Mouse (Mus musculus) lung, embryonic 16.5 days (tissue): ENCODE results near the gene Phxr2. TPM values are rescaled to one million over a fixed set of nuclear protein-coding genes. Genes with fewer than 3 reads are reported as not detected.

Experiments
- ATAC-seq: fragments of 200-750 bp; cut with Nextera tagmentation; 2 replicates; pipeline ENCODE4 v1.8.0; 2017; ENCODE audit warnings: low read depth, mild to moderate bottlenecking, moderate library complexity
- H3K27ac ChIP-seq: fragments of 300-500 bp; sonication (generic); 2 replicates; pipeline ENCODE4 v1.5.1; 2014; ENCODE audit warnings: mild to moderate bottlenecking, control low read depth, low read length
- H3K27me3 ChIP-seq: fragments of 300-500 bp; sonication (generic); 2 replicates; pipeline ENCODE4 v1.6.1; 2014; ENCODE audit warnings: low read depth, low read length, mixed read lengths; ENCODE audit not compliant: control insufficient read depth, insufficient read depth
- H3K36me3 ChIP-seq: fragments of 300-500 bp; sonication (generic); 2 replicates; pipeline ENCODE4 v1.6.1; 2014; ENCODE audit warnings: low read length; ENCODE audit not compliant: control insufficient read depth, insufficient read depth
- H3K4me1 ChIP-seq: fragments of 300-500 bp; sonication (generic); replicated peaks from 2 replicates; pipeline ENCODE4 v1.6.1; 2014; ENCODE audit warnings: low read length, mixed read lengths; ENCODE audit not compliant: control insufficient read depth, insufficient read depth
- H3K4me2 ChIP-seq: fragments of 300-500 bp; sonication (generic); 2 replicates; pipeline ENCODE4 v1.6.1; 2014; ENCODE audit warnings: low read depth, low read length, control low read depth
- H3K4me3 ChIP-seq: fragments of 300-500 bp; sonication (generic); 2 replicates; pipeline ENCODE4 v1.5.1; 2014; ENCODE audit warnings: mild to moderate bottlenecking, low read length, control low read depth
- H3K9ac ChIP-seq: fragments of 300-500 bp; sonication (generic); 2 replicates; pipeline ENCODE4 v1.6.1; 2014; ENCODE audit warnings: low read length, control low read depth
- H3K9me3 ChIP-seq: fragments of 300-500 bp; sonication (generic); 2 replicates; pipeline ENCODE4 v1.6.1; 2016; ENCODE audit warnings: low read length; ENCODE audit not compliant: control insufficient read depth
- WGBS: fragments of 180-500 bp; shearing (Covaris S2); extraction: QIAGEN DNeasy Blood & Tissue Kit; methylation state at CpG from one replicate; pipeline ENCODE4 v1.1.7; 2014; 5-methylcytosine and 5-hydroxymethylcytosine counted together
- polyA plus RNA-seq: library from polyadenylated mRNA; unstranded; fragments of >200 nt; fragmentation: Nextera tagmentation; extraction: Ambion mirVana; gene quantifications from 2 replicates; pipeline ENCODE4 v1.2.1, GENCODE M21; 2015

Phxr2 gene
- polyA plus RNA-seq, 1 experiment from 2014 or later, result not detected

DNA sequence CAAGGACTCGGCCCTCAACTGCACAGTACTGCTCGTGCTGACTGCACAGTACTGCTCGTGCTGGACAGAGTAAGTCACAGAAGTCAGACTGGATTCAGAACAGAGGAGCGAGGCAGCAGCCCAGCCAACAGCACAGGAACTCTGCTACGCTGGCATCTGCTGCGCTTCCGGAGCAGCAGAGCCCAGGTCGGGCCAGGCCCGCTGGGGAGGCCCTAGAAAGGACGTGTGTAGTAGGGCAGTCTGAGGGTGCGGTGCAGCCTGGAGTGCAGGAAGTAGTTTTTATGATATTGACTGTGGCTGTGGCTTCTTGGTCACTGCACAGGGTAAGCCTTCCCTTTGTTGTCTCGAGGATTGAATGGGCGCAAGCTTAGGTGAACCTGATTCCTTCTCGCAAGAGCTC is 829 bp upstream of the Phxr2 start:
- Histone ChIP-seq H3K4me1 (no peaks in the 10 kb centered on the region), H3K36me3 (peaks cover 3% of the 10 kb centered on the region; the same call in 1 of the 2 replicates), H3K27ac (no peak overlapping the region), H3K9me3 (no peaks in the 10 kb centered on the region), H3K27me3 (no peaks in the 10 kb centered on the region), H3K9ac (no peak overlapping the region), H3K4me3 (no peak overlapping the region), H3K4me2 (no peak overlapping the region)
- 85% methylated on average over 14 of the region's 14 CpGs for WGBS
- no peak for ATAC-seq

DNA sequence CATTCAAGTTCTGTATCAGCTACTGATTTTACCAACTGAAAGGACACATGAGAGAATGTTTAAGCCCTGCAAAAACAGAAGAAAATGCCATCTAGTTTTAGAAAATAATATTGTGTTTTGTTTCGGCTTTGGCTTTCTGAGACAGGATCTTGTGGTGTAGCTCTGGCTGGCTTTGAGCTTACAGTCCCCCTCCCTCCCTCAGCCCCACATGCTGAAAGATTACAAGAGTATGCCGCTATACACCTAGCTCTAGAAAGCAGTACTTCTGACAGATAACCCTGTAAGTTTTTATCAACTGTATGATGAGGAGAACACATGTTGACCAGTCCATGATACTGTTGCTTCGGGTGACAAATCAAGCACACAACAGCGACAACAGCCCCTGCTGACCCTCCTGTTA is 6.7 kb downstream of the Phxr2 start:
- Histone ChIP-seq H3K36me3 (no peaks in the 10 kb centered on the region), H3K9me3 (no peaks in the 10 kb centered on the region), H3K4me2 (no peak overlapping the region), H3K4me3 (no peak overlapping the region), H3K27me3 (no peaks in the 10 kb centered on the region), H3K4me1 (peaks cover 9% of the 10 kb centered on the region), H3K27ac (no peak overlapping the region), H3K9ac (no peak overlapping the region)
- 81% methylated on average over 4 of the region's 4 CpGs for WGBS
- no peak for ATAC-seq

GRCm38 (mm10) chr10:99118697-99119096 is 7.4 kb downstream of the Phxr2 start:
- H3K9ac ChIP-seq, result no peak overlapping the region
- H3K27me3 ChIP-seq, result no peaks in the 10 kb centered on the region
- H3K4me1 ChIP-seq, result peaks cover 14% of the 10 kb centered on the region
- H3K36me3 ChIP-seq, result no peaks in the 10 kb centered on the region
- H3K9me3 ChIP-seq, result no peaks in the 10 kb centered on the region
- no peak overlapping the region for H3K4me3 ChIP-seq
- no peak overlapping the region for H3K27ac ChIP-seq
- no peak overlapping the region for H3K4me2 ChIP-seq
- WGBS, result 52% methylated on average over 6 of the region's 6 CpGs
- peak; percentile 54; the same call in 1 of the 2 replicates for ATAC-seq

- WGBS, result 48% methylated on average over 10 of the region's 10 CpGs
- Histone ChIP-seq H3K27me3 (no peaks in the 10 kb centered on the region), H3K4me2 (no peak overlapping the region), H3K4me1 (peaks cover 18% of the 10 kb centered on the region), H3K4me3 (no peak overlapping the region), H3K27ac (no peak overlapping the region), H3K9me3 (no peaks in the 10 kb centered on the region), H3K9ac (no peak overlapping the region), H3K36me3 (no peaks in the 10 kb centered on the region)
- ATAC-seq, result no peak
These were observed 8.2 kb downstream of the Phxr2 start for GRCm38 (mm10) chr10:99117876-99118275.

DNA sequence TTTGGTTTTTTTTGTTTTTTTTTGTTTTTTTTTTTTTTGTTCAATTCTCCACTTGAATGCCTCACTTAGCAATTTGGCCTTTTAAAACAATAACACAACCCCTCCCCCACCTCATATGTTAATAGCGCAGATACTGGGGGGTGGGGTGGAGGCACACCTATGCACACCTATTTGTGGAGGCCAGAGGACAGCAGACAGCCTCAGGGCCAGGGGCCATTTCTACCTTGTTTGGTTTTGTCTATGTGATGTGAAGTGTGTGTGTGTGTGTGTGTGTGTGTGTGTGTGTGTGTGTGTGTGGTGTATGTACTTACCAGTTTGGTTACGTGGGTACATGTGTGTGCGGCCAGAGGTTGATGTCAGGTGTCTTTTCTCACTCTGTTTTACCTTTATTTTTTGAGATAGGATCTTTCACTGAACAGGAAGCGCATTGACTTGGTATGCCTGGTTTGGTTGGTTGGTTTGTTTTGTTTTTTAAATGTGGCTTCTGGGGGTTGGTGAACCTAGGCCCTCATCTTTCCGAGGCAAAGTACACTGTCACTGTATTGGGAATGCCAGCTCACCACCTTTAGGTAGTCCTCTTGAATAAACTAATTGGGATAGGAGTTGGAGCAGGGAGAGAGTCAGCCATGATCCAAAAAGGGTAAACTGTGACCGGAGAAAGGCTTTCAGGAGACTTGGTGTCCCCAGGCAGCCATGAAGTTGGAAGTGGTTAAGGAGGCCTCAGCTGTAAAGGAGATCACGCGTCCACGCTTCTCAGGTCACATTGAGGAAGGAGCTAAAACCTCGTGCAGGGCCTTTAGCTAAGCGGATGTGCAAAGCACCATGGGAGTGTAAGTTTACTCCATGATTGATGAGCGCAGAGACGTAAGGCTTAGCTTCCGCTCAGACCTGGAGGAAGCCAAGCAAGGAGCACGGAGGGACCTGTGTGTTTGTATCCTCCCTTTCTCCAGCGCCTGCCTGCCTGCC is 9.2 kb downstream of the Phxr2 start:
- no peak overlapping the region for H3K9ac ChIP-seq
- peaks cover 18% of the 10 kb centered on the region for H3K4me1 ChIP-seq
- H3K27ac ChIP-seq, result no peak overlapping the region
- no peaks in the 10 kb centered on the region for H3K9me3 ChIP-seq
- no peaks in the 10 kb centered on the region for H3K27me3 ChIP-seq
- 0 out of 2 replicates have a peak, but pooled peaks have one; percentile 30 for ATAC-seq
- H3K36me3 ChIP-seq, result no peaks in the 10 kb centered on the region
- H3K4me2 ChIP-seq, result no peak overlapping the region
- H3K4me3 ChIP-seq, result no peak overlapping the region
- 85% methylated on average over 16 of the region's 16 CpGs for WGBS

GRCm38 (mm10) chr10:99116237-99116632 is 9.9 kb downstream of the Phxr2 start:
- WGBS, result 54% methylated on average over 8 of the region's 8 CpGs
- no peak for ATAC-seq
- H3K9ac ChIP-seq, result no peak overlapping the region
- no peak overlapping the region for H3K4me2 ChIP-seq
- peaks cover 1% of the 10 kb centered on the region; the same call in 1 of the 2 replicates for H3K36me3 ChIP-seq
- peaks cover 21% of the 10 kb centered on the region for H3K4me1 ChIP-seq
- H3K27me3 ChIP-seq, result no peaks in the 10 kb centered on the region
- no peak overlapping the region for H3K27ac ChIP-seq
- no peaks in the 10 kb centered on the region for H3K9me3 ChIP-seq
- H3K4me3 ChIP-seq, result no peak overlapping the region

DNA sequence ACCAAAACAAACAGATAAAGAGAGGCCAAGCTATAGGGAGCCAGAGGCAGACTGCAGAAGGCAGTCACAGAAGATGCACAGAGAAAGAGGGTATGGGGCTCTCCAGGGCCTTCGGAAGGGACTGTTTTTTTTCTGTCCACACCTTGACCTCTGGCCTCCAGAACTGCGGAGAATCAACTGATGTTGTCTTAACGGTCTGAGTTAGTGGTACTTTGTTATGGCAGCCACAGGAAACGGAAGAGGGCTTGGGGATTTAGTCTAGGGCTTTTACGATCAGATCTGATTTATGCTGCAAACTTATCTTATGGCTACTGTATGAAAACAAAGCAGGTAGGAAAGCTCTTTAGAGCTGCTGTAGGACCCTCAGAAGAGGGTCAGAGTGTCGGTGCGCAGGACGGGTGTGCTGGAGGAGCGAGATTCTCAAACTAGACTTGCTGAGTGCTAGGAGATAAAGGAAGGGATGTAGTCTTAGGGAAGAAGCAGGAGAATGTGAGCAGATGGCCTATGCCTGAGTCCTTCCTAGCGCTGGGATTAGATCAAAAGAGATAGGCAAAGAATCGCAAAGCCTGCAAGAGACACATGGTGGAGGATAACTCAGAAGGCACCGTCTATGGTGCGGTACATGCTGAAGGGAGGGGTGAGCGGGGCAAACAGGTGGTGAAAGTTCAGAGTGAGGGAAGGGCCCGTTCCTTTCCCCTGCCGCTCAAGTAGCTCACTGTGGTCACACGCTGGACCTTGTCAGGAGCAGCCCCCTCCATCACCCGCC is 10.5 kb downstream of the Phxr2 start:
- Histone ChIP-seq H3K9ac (no peak overlapping the region), H3K4me3 (no peak overlapping the region), H3K9me3 (no peaks in the 10 kb centered on the region), H3K36me3 (peaks cover 7% of the 10 kb centered on the region), H3K27ac (no peak overlapping the region), H3K27me3 (no peaks in the 10 kb centered on the region), H3K4me2 (no peak overlapping the region; the same call in 1 of the 2 replicates), H3K4me1 (peaks cover 21% of the 10 kb centered on the region)
- no peak for ATAC-seq
- 35% methylated on average over 18 of the region's 18 CpGs for whole genome bisulfite sequencing

DNA sequence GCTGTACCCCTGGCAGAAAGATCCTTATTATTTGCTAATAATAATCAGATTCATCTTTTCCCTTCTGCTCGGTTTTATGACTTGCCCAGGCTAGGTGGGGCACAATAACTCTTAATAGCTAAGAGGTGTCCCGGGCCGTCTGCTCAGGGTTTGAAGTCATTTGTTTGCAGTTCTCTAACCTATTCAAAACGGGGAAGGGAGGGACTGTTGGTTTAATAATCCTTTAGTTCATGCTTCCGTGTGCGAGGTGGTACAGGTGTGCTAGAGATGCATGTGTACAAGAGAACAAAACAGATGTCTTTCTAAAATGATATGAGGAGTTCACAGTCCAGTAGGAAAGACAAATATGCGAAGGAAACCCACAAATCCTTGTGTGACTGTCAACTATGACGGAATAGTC is 11.8 kb downstream of the Phxr2 start:
- no peak overlapping the region for H3K4me2 ChIP-seq
- H3K9ac ChIP-seq, result no peak overlapping the region
- peaks cover 18% of the 10 kb centered on the region for H3K36me3 ChIP-seq
- WGBS, result 59% methylated on average over 8 of the region's 8 CpGs
- ATAC-seq, result no peak; the same call in 1 of the 2 replicates
- H3K4me3 ChIP-seq, result no peak overlapping the region
- H3K9me3 ChIP-seq, result peaks cover 4% of the 10 kb centered on the region; the same call in 1 of the 2 replicates
- peaks cover 24% of the 10 kb centered on the region for H3K4me1 ChIP-seq
- no peaks in the 10 kb centered on the region for H3K27me3 ChIP-seq
- H3K27ac ChIP-seq, result no peak overlapping the region

DNA sequence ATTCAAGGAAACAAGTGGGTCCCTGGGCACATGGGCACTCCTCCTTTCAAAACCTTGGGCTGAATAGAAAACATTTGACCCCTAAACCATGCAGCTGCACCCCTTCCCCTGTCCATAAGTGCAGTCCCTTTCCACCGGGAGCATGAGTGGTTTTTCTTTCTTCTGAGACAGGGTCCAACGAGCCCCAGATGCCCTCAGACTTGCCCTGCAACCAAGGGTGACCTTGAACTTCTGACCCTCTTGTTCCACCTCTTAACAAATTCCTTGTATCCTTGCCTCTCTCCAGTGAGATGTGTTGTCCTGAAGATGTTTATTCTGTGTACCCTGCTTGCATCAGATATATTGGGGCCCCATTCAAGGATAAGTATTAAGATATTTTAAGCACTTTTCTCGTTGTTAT is 12.6 kb downstream of the Phxr2 start:
- WGBS, result 33% methylated on average over 3 of the region's 3 CpGs
- ATAC-seq, result no peak
- Histone ChIP-seq H3K9ac (no peak overlapping the region), H3K27ac (no peak overlapping the region), H3K4me1 (peaks cover 29% of the 10 kb centered on the region), H3K9me3 (peaks cover 6% of the 10 kb centered on the region; the same call in 1 of the 2 replicates), H3K4me3 (no peak overlapping the region), H3K4me2 (no peak overlapping the region), H3K27me3 (no peaks in the 10 kb centered on the region), H3K36me3 (peaks cover 21% of the 10 kb centered on the region)
